9 mouse cellular contexts compared by ENCODE assay signal in genomic region chr15:83037755-83038483, GRCm38 (mm10). TPM values are rescaled to one million over a fixed set of nuclear protein-coding genes. Genes with fewer than 3 reads are reported as not detected.
DNase-seq lines count a peak whose midpoint lies in the region; ATAC-seq lines count a peak whose summit lies in the region.
"Had no signal": no experiment of that assay in that cellular context is flagged by ENCODE, and none has a peak within 500 bp of the region (broad histone marks: within the 10 kb centered on the region; RNA-seq: fewer than 3 reads in every experiment).

No protein-coding gene starts in this region.

- H3K36me3 ChIP-seq in limb, embryonic 13.5 days, result no peaks in the 10 kb centered on the region
- no peaks in the 10 kb centered on the region for H3K36me3 ChIP-seq in neural tube, embryonic 13.5 days
- H3K36me3 ChIP-seq: embryonic facial prominence, embryonic 13.5 days had no signal

- DNase-seq in 3T3-L1 (ENCODE audit: low read depth, low spot score), result peak; percentile 88
- peak; percentile 94 to 98 for DNase-seq in adrenal gland, adult 18-20 months (ENCODE audit: low spot score in 2 of 2)
- peak; percentile 82 for DNase-seq in embryo, embryonic 11 days
- DNase-seq in gastrocnemius, postnatal 25 days, result peak; percentile 71
- peak; percentile 80 to 94 for DNase-seq in kidney, adult 8-10 months
- DNase-seq in testis, postnatal 10 days (ENCODE audit: low spot score), result peak; percentile 95

- H3K27me3 ChIP-seq in limb, embryonic 13.5 days, result peaks cover 26% of the 10 kb centered on the region
- peaks cover 34% of the 10 kb centered on the region for H3K27me3 ChIP-seq in neural tube, embryonic 13.5 days

- H3K4me2 ChIP-seq in limb, embryonic 13.5 days (replicated peaks), result no peak overlapping the region; the same call in 1 of the 2 replicates
- H3K4me2 ChIP-seq in neural tube, embryonic 13.5 days, result no peak overlapping the region

- no peak for ATAC-seq in limb, embryonic 13.5 days (ENCODE audit: low FRiP score, low read depth)
- no peak for ATAC-seq in neural tube, embryonic 13.5 days (ENCODE audit: low read depth)

- no peak overlapping the region for H3K27ac ChIP-seq in limb, embryonic 13.5 days
- H3K27ac ChIP-seq in neural tube, embryonic 13.5 days (replicated peaks), result peak overlapping the region; percentile 46; the same call in 1 of the 2 replicates
- H3K27ac ChIP-seq: embryonic facial prominence, embryonic 13.5 days had no signal

- 0 out of 2 replicates have a peak overlapping the region, but pooled peaks have one; percentile 8 for H3K9ac ChIP-seq in limb, embryonic 13.5 days
- no peak overlapping the region for H3K9ac ChIP-seq in neural tube, embryonic 13.5 days
- H3K9ac ChIP-seq: embryonic facial prominence, embryonic 13.5 days had no signal

- WGBS in limb, embryonic 13.5 days, result 3% methylated on average over 8 of the region's 8 CpGs
- WGBS in neural tube, embryonic 13.5 days, result 1% methylated on average over 8 of the region's 8 CpGs

- H3K4me1 ChIP-seq in limb, embryonic 13.5 days, result peaks cover 63% of the 10 kb centered on the region
- peaks cover 60% of the 10 kb centered on the region for H3K4me1 ChIP-seq in neural tube, embryonic 13.5 days (replicated peaks)

- H3K4me3 ChIP-seq in limb, embryonic 13.5 days, result no peak overlapping the region
- H3K4me3 ChIP-seq in neural tube, embryonic 13.5 days, result no peak overlapping the region
- H3K4me3 ChIP-seq: embryonic facial prominence, embryonic 13.5 days had no signal

- no peaks in the 10 kb centered on the region for H3K9me3 ChIP-seq in limb, embryonic 13.5 days
- no peaks in the 10 kb centered on the region for H3K9me3 ChIP-seq in neural tube, embryonic 13.5 days
- H3K9me3 ChIP-seq: embryonic facial prominence, embryonic 13.5 days had no signal

RNA-seq across cellular contexts. Expression of gene Nfam1, which starts 4.8 kb away (rescaled TPM):
- 1 to 10 TPM; 3.2 to 4.1 TPM for total RNA-seq in adrenal gland, adult 18-20 months (2021)
- 1 to 10 TPM in 1 of 2 experiments, under 1 TPM in 1; 0.69 to 1.3 TPM for total RNA-seq in gastrocnemius, postnatal 25 days (2021)
- polyA plus RNA-seq in limb, embryonic 13.5 days (2015; fragmentation: Nextera tagmentation; extraction: Ambion mirVana), result 3.4 TPM in 2 replicates
- polyA plus RNA-seq in neural tube, embryonic 13.5 days (2015; fragmentation: Nextera tagmentation; extraction: Ambion mirVana), result 2.4 and 2.6 TPM in 2 replicates

RNA-seq across cellular contexts. Expression of gene Tcf20, which starts 50.2 kb away (rescaled TPM):
- 10 to 100 TPM; 84.4 to 91.1 TPM for total RNA-seq in adrenal gland, adult 18-20 months (2021)
- total RNA-seq in gastrocnemius, postnatal 25 days (2021), result 10 to 100 TPM; 24.4 to 25.5 TPM
- polyA plus RNA-seq in limb, embryonic 13.5 days (2015; fragmentation: Nextera tagmentation; extraction: Ambion mirVana), result 13.9 and 14.3 TPM in 2 replicates
- 11.8 and 12.7 TPM in 2 replicates for polyA plus RNA-seq in neural tube, embryonic 13.5 days (2015; fragmentation: Nextera tagmentation; extraction: Ambion mirVana)

RNA-seq across cellular contexts. Expression of gene Serhl, which starts 51.4 kb away (rescaled TPM):
- 10 to 100 TPM; 47.9 to 53.1 TPM for total RNA-seq in adrenal gland, adult 18-20 months (2021)
- total RNA-seq in gastrocnemius, postnatal 25 days (2021), result 10 to 100 TPM; 27.0 to 28.4 TPM
- 58.9 and 59.5 TPM in 2 replicates for polyA plus RNA-seq in limb, embryonic 13.5 days (2015; fragmentation: Nextera tagmentation; extraction: Ambion mirVana)
- polyA plus RNA-seq in neural tube, embryonic 13.5 days (2015; fragmentation: Nextera tagmentation; extraction: Ambion mirVana), result 20.8 and 31.3 TPM in 2 replicates
